Mouse (Mus musculus) E14TG2a.4 (cell line): Measurements from ENCODE around the gene Leng9.

ENCODE experiments used
- CTCF ChIP-seq: conservative IDR thresholded peaks from 2 replicates; pipeline ENCODE4 v1.5.1; 2014; ENCODE audit warnings: low read length
- POU5F1 ChIP-seq: IDR thresholded peaks from 2 replicates; pipeline ENCODE4 v1.6.1; 2014; ENCODE audit warnings: low read length, borderline replicate concordance

- no peak for TF ChIP-seq CTCF
- no peak for TF ChIP-seq POU5F1
Observed at GRCm38 (mm10) chr7:4136404-4136770, 13.8 kb downstream of the Leng9 start.
